Mouse (Mus musculus): ENCODE measurements around the gene Sdhaf1. TPM values are rescaled to one million over a fixed set of nuclear protein-coding genes. Genes with fewer than 3 reads are reported as not detected.

Sdhaf1 gene
- polyA plus RNA-seq (2015; fragmentation: Nextera tagmentation; extraction: Ambion mirVana), result 20.0 and 20.8 TPM in 2 replicates

DNA sequence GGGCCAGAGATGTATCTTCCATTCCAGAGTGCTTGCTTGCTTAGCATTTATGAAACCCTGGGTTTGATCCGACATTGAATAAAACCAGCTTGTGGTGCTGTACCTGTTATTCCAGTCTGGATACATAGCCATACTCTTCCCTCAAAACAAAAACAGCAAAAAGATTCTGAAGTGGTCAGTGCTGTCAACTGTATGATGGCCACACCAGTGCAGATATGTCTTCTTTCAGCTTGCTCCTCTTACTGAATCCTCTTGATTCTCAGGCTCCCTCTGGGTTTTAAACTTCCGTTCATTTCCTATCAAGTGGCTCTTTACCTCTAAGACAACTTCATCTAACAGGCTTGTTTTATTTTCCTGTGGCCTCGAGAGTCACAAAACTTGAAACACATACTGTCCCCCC is at the start of gene Sdhaf1:
TSS of gene Sdhaf1 (minus strand) at position 101 of the 400 bp plus-strand sequence.

DNA sequence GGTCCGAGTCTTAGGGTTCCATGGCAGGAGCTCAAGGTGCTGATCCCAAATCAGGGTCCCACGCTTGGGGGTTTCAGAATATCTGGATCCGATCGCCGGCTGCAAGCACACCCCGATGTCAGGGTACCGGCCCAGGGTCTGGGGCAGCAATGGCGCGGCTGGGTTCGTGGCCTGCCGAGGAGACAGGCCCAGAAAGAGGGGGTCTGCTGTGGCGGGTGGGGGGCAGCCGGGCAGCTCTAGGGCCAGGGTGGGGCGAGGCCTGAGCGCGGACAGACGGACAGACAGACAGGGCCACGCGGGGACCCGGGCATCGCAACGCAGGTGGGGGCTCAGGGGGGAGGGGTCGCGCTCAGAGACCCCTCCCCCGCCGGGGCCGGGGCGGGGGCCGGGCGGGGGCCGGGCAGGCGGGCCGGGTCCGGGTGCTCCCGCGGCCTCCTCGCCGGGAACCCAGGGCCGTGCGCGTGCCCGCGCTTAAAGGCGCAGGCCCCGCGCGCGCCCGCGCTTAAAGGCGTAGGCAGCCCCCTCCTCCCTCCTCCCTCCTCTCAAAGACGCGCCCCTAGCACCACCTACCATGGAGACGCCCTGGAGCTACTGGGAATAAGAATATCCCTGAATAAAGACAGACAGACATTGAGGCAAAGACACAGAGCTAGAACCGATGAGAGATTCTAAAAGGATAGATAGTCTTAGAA is 39.1 kb upstream of the Sdhaf1 start, which contains the start of gene Lrfn3:
TSS of gene Lrfn3 (minus strand) at position 121 of the 692 bp plus-strand sequence.

DNA sequence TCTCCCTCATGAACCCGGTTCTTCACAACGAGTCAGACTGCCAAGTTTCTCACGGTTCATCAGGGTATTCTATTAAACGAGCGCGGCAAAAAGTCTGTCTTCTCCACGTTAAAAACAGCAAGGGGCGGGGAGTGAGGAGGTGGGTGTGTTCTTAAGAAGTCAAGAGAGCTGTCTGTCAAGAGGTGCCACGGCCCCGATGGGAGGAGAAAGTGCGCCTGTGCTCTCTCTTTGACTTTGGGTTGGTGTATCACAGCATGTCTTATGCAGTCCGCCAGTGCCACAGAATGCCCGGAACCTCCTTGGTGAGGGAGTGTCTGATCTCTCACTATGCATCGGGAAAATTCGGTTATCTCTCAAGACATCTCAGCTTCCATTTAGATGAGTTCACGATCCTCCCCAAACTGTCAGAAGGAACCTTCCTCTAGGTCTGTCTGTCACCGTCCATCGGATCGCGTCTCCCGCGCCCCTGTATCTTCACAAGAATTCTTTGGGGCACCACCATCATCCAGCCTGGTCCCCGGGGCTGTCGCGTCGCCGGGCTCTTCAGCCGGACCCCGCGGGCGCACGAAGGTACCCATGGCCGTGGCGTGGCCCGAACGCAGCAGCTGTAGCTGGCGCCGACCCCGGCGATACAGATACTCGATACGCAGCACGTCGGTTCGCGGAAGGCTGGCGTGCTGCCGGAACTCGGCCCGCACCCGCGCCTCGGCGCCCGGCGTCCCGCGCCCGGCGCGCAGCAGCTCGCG is 2.0 kb downstream of the Sdhaf1 start, which contains the start of gene E130208F15Rik:
TSS of gene E130208F15Rik (plus strand) at position 202 of the 746 bp plus-strand sequence.

DNA sequence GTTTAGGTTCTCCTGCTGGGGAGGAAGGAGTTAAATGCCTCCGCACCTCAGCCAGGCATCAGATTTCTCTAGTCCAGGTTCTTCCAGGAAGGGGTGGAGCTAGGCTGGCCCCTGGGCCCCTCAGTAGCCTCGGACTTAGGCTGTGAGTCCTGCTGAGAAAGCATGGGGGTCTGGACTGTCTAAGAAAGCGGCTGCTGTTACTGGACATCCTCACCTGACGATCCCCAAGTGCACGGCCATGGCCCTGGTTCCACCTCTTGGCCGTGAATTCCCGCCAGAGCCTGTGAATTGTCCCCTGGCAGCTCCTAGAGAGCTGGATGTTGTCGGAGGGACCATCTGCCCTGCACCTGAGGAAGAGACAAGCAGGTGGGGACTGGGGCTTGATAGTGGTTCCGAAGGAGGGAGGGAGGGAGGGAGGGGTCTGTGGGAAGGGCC is 9.0 kb downstream of the Sdhaf1 start, which contains the start of gene Syne4:
TSS of gene Syne4 (plus strand) at position 87 of the 435 bp plus-strand sequence.

DNA sequence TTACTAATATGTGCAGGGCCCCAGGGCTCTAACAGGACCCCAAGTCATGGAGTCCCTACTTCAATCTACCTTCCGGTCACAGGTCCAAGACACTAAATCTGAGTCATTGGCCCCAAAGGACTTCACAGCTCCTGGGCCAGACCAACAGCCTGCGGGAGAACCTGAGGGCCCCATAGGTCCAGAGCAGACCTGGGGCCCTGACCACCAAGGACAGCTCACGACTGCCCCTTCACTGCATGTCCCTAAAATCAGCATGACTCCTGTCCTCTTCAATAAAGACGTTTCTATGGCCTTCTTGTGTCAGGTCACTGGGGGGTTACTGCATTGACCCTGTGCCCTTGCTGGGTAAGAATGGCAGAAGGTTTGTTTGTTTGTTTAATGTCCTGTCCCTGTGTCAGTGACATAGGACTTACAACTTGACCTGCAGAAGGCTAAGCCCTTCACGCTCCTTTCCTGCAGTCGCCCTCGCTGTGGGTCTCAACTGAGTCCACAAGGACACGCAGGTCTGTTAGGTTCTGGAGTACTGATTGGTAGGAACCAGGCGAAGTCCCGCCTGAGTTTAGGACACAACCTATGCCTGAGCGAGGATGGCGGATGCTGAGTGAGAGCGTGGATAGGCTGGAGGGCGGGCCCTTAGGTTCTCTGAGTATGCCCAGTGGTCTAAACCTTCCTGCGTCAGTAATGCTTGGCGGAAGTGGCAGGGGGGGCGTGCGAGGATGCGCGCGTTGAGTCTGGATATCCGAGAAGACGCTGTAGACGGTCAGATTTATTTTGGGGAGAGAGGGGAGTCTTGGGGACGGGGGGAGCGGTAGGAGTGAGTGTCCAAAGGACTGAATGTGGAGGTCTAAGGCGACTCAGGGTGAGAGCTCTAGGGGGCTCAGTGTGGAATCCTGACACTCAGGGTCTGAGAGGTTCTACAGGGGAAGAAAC is 15.4 kb downstream of the Sdhaf1 start, which contains the start of gene Alkbh6:
TSS of gene Alkbh6 (plus strand) at position 642 of the 930 bp plus-strand sequence.

DNA sequence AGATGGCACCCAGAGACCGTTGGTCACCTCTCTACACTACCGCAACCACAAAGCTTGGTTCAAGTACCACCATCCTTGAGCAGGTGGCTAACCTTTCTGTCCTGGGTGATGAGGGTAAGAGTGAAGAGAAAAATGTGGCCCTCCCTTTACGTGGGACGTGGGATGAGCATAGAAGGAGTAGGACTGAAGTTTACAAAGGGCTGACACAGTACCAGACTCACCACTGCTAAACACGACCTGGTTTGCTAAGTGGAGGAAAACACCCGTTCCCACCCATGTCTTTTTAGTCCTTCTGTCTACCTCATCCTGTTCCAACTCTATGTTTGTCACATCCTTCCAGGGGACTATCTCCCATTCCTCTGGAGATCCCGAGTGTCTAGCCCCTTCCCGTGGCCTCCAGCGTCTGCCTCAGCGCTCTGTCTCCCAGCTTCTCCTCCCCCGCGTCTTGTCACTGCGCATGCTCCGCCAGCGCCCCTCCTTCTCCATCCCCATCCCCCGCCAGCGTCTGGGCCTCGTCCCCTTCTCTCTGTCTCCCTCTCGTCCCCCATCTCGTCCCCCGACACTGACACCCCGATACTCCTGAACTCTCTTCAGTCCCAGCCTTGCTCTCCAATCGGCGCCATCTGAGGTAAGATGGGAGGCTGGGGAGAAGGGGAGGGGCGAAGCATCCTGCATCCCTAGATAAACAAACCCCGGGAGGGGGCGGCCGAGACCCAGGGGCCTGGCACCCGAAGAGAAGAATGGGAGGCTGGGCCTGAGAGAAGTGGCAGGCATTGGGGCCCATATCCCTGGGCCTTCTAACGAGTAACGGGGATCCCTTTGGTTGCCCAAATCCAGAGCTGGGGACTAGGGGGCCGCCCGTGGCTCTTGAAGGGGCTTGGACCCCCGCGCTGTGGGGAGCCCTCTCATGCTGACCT is 32.2 kb downstream of the Sdhaf1 start, which contains the start of gene Clip3:
TSS of gene Clip3 (plus strand) at position 514 of the 917 bp plus-strand sequence.

DNA sequence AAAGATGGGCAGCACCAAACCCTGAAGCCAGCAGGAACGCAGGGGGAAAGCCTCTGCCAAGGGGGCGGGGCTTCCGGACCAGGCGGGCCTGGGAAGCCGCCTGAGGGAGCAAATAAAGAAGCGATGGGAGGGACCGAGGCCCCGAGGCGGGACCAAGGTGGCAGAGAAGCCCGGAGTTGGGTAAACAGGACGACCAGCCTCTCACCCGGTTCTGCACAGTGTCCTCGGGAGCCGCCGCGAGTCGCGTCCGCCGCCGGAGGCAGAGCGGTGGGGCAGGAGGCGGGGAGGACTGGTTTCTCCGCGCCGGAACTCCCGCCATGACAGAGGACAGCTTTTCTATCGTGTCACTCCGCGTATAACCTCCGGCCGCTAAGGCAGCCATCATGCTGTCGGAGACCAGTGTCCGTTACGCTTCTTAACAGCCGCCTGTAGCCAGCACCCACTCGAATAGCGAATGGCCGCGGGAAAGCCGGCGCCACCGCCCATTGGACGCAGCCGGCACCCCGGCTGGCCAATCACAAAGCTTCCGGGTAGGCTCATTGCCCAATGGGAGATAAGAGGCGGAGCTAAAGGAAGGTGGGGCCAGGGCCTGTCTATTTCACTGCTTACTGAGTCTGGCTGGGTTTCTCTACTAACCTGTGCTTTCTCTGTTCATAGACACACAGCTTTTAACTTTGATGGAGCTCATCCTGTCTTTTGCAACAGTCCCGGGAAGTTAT is 43.6 kb downstream of the Sdhaf1 start, which contains the start of the genes Thap8 and Wdr62:
TSS of gene Thap8 (plus strand) at position 144 of the 719 bp plus-strand sequence.
TSS of gene Wdr62 (minus strand) at position 469 of the 719 bp plus-strand sequence.

Other genes with a start within 250 kb of the Sdhaf1 start
- gene Gm26920, start 233.5 kb downstream of the Sdhaf1 start, polyA plus RNA-seq (2015; fragmentation: Nextera tagmentation; extraction: Ambion mirVana), result 1.3 TPM in 1 of 2 replicates, not detected in the other
- 14.9 and 16.5 TPM in 2 replicates for gene Zfp566, start 233.4 kb downstream of the Sdhaf1 start, polyA plus RNA-seq (2015; fragmentation: Nextera tagmentation; extraction: Ambion mirVana)
- gene Zfp260, start 229.1 kb downstream of the Sdhaf1 start, polyA plus RNA-seq (2015; fragmentation: Nextera tagmentation; extraction: Ambion mirVana), result 43.7 and 49.3 TPM in 2 replicates
- gene Zfp382, start 202.0 kb downstream of the Sdhaf1 start, polyA plus RNA-seq (2015; fragmentation: Nextera tagmentation; extraction: Ambion mirVana), result 13.8 and 20.1 TPM in 2 replicates
- 7.4 and 8.8 TPM in 2 replicates for gene Zfp146, start 154.1 kb downstream of the Sdhaf1 start, polyA plus RNA-seq (2015; fragmentation: Nextera tagmentation; extraction: Ambion mirVana)
- 5.8 and 7.4 TPM in 2 replicates for gene Cox7a1, start 139.8 kb downstream of the Sdhaf1 start, polyA plus RNA-seq (2015; fragmentation: Nextera tagmentation; extraction: Ambion mirVana)
- gene Capns1, start 125.1 kb downstream of the Sdhaf1 start, polyA plus RNA-seq (2015; fragmentation: Nextera tagmentation; extraction: Ambion mirVana), result 112 and 118 TPM in 2 replicates
- 188 and 198 TPM in 2 replicates for gene Polr2i, start 91.9 kb downstream of the Sdhaf1 start, polyA plus RNA-seq (2015; fragmentation: Nextera tagmentation; extraction: Ambion mirVana)
- gene Tbcb, start 91.6 kb downstream of the Sdhaf1 start, polyA plus RNA-seq (2015; fragmentation: Nextera tagmentation; extraction: Ambion mirVana), result 477 and 510 TPM in 2 replicates
- not detected in 2 replicates for gene Ovol3, start 88.2 kb downstream of the Sdhaf1 start, polyA plus RNA-seq (2015; fragmentation: Nextera tagmentation; extraction: Ambion mirVana)
- gene Thap8, start 43.8 kb downstream of the Sdhaf1 start, polyA plus RNA-seq (2015; fragmentation: Nextera tagmentation; extraction: Ambion mirVana), result 0.57 and 0.79 TPM in 2 replicates
- gene Wdr62, start 43.5 kb downstream of the Sdhaf1 start, polyA plus RNA-seq (2015; fragmentation: Nextera tagmentation; extraction: Ambion mirVana), result 3.5 TPM in 2 replicates
- 106 and 124 TPM in 2 replicates for gene Clip3, start 32.2 kb downstream of the Sdhaf1 start, polyA plus RNA-seq (2015; fragmentation: Nextera tagmentation; extraction: Ambion mirVana)
- gene Alkbh6, start 15.2 kb downstream of the Sdhaf1 start, polyA plus RNA-seq (2015; fragmentation: Nextera tagmentation; extraction: Ambion mirVana), result 129 and 146 TPM in 2 replicates
- 12.1 and 14.5 TPM in 2 replicates for gene Syne4, start 9.1 kb downstream of the Sdhaf1 start, polyA plus RNA-seq (2015; fragmentation: Nextera tagmentation; extraction: Ambion mirVana)
- gene E130208F15Rik, start 2.2 kb downstream of the Sdhaf1 start, polyA plus RNA-seq (2015; fragmentation: Nextera tagmentation; extraction: Ambion mirVana), result not detected in 2 replicates
- gene Lrfn3, start 38.9 kb upstream of the Sdhaf1 start, polyA plus RNA-seq (2015; fragmentation: Nextera tagmentation; extraction: Ambion mirVana), result 17.5 and 17.7 TPM in 2 replicates
- 65.9 and 77.3 TPM in 2 replicates for gene Tyrobp, start 89.9 kb upstream of the Sdhaf1 start, polyA plus RNA-seq (2015; fragmentation: Nextera tagmentation; extraction: Ambion mirVana)
- 0.81 and 1.1 TPM in 2 replicates for gene Hcst, start 96.0 kb upstream of the Sdhaf1 start, polyA plus RNA-seq (2015; fragmentation: Nextera tagmentation; extraction: Ambion mirVana)
- gene Nfkbid, start 97.8 kb upstream of the Sdhaf1 start, polyA plus RNA-seq (2015; fragmentation: Nextera tagmentation; extraction: Ambion mirVana), result 2.8 and 3.3 TPM in 2 replicates
- gene Aplp1, start 121.6 kb upstream of the Sdhaf1 start, polyA plus RNA-seq (2015; fragmentation: Nextera tagmentation; extraction: Ambion mirVana), result 663 and 695 TPM in 2 replicates
- 0.46 and 0.90 TPM in 2 replicates for gene Kirrel2, start 133.8 kb upstream of the Sdhaf1 start, polyA plus RNA-seq (2015; fragmentation: Nextera tagmentation; extraction: Ambion mirVana)
- 0.06 and 0.13 TPM in 2 replicates for gene Nphs1, start 134.4 kb upstream of the Sdhaf1 start, polyA plus RNA-seq (2015; fragmentation: Nextera tagmentation; extraction: Ambion mirVana)
- gene Prodh2, start 169.7 kb upstream of the Sdhaf1 start, polyA plus RNA-seq (2015; fragmentation: Nextera tagmentation; extraction: Ambion mirVana), result 0.43 TPM in 1 of 2 replicates, not detected in the other
- 45.5 and 62.8 TPM in 2 replicates for gene Arhgap33, start 211.2 kb upstream of the Sdhaf1 start, polyA plus RNA-seq (2015; fragmentation: Nextera tagmentation; extraction: Ambion mirVana)
- 19.0 and 20.8 TPM in 2 replicates for gene Hspb6, start 228.3 kb upstream of the Sdhaf1 start, polyA plus RNA-seq (2015; fragmentation: Nextera tagmentation; extraction: Ambion mirVana)
- 3.0 and 4.7 TPM in 2 replicates for gene Proser3, start 228.4 kb upstream of the Sdhaf1 start, polyA plus RNA-seq (2015; fragmentation: Nextera tagmentation; extraction: Ambion mirVana)
- gene Lin37, start 235.9 kb upstream of the Sdhaf1 start, polyA plus RNA-seq (2015; fragmentation: Nextera tagmentation; extraction: Ambion mirVana), result 51.7 and 55.9 TPM in 2 replicates
- gene U2af1l4, start 239.4 kb upstream of the Sdhaf1 start, polyA plus RNA-seq (2015; fragmentation: Nextera tagmentation; extraction: Ambion mirVana), result 102 and 106 TPM in 2 replicates
- gene Gm49396, start 239.4 kb upstream of the Sdhaf1 start, polyA plus RNA-seq (2015; fragmentation: Nextera tagmentation; extraction: Ambion mirVana), result 6.7 and 8.0 TPM in 2 replicates
- gene Psenen, start 239.7 kb upstream of the Sdhaf1 start, polyA plus RNA-seq (2015; fragmentation: Nextera tagmentation; extraction: Ambion mirVana), result 161 and 167 TPM in 2 replicates
- 1.6 and 4.3 TPM in 2 replicates for gene Igflr1, start 241.5 kb upstream of the Sdhaf1 start, polyA plus RNA-seq (2015; fragmentation: Nextera tagmentation; extraction: Ambion mirVana)